Mouse (Mus musculus) MEL (cell line): ENCODE results near the gene Gm9495. TPM values are rescaled to one million over a fixed set of nuclear protein-coding genes. Genes with fewer than 3 reads are reported as not detected.

Experiments
- DNase-seq: peaks from one replicate; pipeline ENCODE4 v3.0.0; 2011; ENCODE audit warnings: low read depth, low spot score
- H3K27ac ChIP-seq: 2 replicates; pipeline ENCODE4 v1.5.1; 2012; ENCODE audit warnings: low read depth, mild to moderate bottlenecking, control low read depth, low read length, moderate library complexity; ENCODE audit not compliant: control insufficient read depth
- H3K27me3 ChIP-seq, 2 experiments: fragments of 150-350 bp in 1 of 2; sonication (generic) in 1 of 2; 2 replicates each; pipeline ENCODE4 v1.6.1; 2012; ENCODE audit warnings: low read length in 2 of 2, mild to moderate bottlenecking in 2 of 2, improper control_type of control experiment in 1 of 2, moderate library complexity in 1 of 2; ENCODE audit not compliant: insufficient read depth in 2 of 2, control insufficient read depth in 1 of 2
- H3K36me3 ChIP-seq, 2 experiments: 2 replicates each; pipeline ENCODE4 v1.6.1; 2012 to 2014; ENCODE audit warnings: low read length in 2 of 2, improper control_type of control experiment in 1 of 2, inconsistent platforms in 1 of 2, mild to moderate bottlenecking in 1 of 2; ENCODE audit not compliant: insufficient read depth in 2 of 2, control insufficient read depth in 1 of 2
- H3K4me1 ChIP-seq, 2 experiments: fragments of 150-350 bp in 1 of 2; sonication (generic) in 1 of 2; 2 replicates each; pipeline ENCODE4 v1.6.1; 2012; ENCODE audit warnings: low read length in 2 of 2, improper control_type of control experiment in 1 of 2, mild to moderate bottlenecking in 1 of 2; ENCODE audit not compliant: insufficient read depth in 2 of 2, control insufficient read depth in 1 of 2
- H3K4me3 ChIP-seq, 2 experiments: fragments of 150-350 bp in 1 of 2; sonication (generic) in 1 of 2; 2 replicates each; pipeline ENCODE4 v1.5.1; 2012; ENCODE audit warnings: low read depth in 2 of 2, low read length in 2 of 2, mild to moderate bottlenecking in 2 of 2, moderate library complexity in 2 of 2, control low read depth in 1 of 2, improper control_type of control experiment in 1 of 2; ENCODE audit not compliant: control insufficient read depth in 1 of 2, insufficient read depth in 1 of 2
- H3K79me2 ChIP-seq: 2 replicates; pipeline ENCODE4 v1.6.1; 2012; ENCODE audit warnings: mild to moderate bottlenecking, low read length, moderate library complexity; ENCODE audit not compliant: control insufficient read depth, poor library complexity, insufficient read depth
- H3K9ac ChIP-seq: 2 replicates; pipeline ENCODE4 v1.6.1; 2012; ENCODE audit warnings: low read depth, mild to moderate bottlenecking, control low read depth, low read length, moderate library complexity; ENCODE audit not compliant: control insufficient read depth, poor library complexity, severe bottlenecking
- H3K9me3 ChIP-seq: fragments of 150-350 bp; sonication (generic); replicated peaks from 2 replicates; pipeline ENCODE4 v1.6.1; 2012; ENCODE audit warnings: mild to moderate bottlenecking, low read length, improper control_type of control experiment, moderate library complexity; ENCODE audit not compliant: insufficient read depth
- GATA1 ChIP-seq: IDR thresholded peaks from 2 replicates; pipeline ENCODE4 v1.6.1; 2011; ENCODE audit warnings: low read depth, low read length, improper control_type of control experiment
- JUND ChIP-seq: IDR thresholded peaks from 2 replicates; pipeline ENCODE4 v1.6.1; 2011; ENCODE audit warnings: low read depth, mild to moderate bottlenecking, improper control_type of control experiment, low read length
- KAT2A ChIP-seq: conservative IDR thresholded peaks from 2 replicates; pipeline ENCODE4 v1.6.1; 2012; ENCODE audit warnings: low read depth, low read length, improper control_type of control experiment, inconsistent platforms
- MAX ChIP-seq: IDR thresholded peaks from 2 replicates; pipeline ENCODE4 v1.6.1; 2011; ENCODE audit warnings: low read length, improper control_type of control experiment
- MYB ChIP-seq: IDR thresholded peaks from 2 replicates; pipeline ENCODE4 v1.6.1; 2011; ENCODE audit warnings: mild to moderate bottlenecking, low read depth, low read length, improper control_type of control experiment
- MYC ChIP-seq: IDR thresholded peaks from 2 replicates; pipeline ENCODE4 v1.6.1; 2011; ENCODE audit warnings: low read depth, mild to moderate bottlenecking, low read length, improper control_type of control experiment, moderate library complexity
- NRF1 ChIP-seq: IDR thresholded peaks from 2 replicates; pipeline ENCODE4 v1.6.1; 2014; ENCODE audit warnings: low read depth, mild to moderate bottlenecking, inconsistent platforms, low read length, improper control_type of control experiment, moderate library complexity; ENCODE audit not compliant: poor library complexity, insufficient read depth, severe bottlenecking
- POLR2AphosphoS2 ChIP-seq: IDR thresholded peaks from 2 replicates; pipeline ENCODE4 v1.6.1; 2011; ENCODE audit warnings: low read length, improper control_type of control experiment
- POLR2AphosphoS5 ChIP-seq: IDR thresholded peaks from 2 replicates; pipeline ENCODE4 v1.6.1; 2012; ENCODE audit warnings: low read depth, borderline replicate concordance, mild to moderate bottlenecking, inconsistent platforms, low read length, moderate library complexity, mixed read lengths
- RCOR1 ChIP-seq: IDR thresholded peaks from 2 replicates; pipeline ENCODE4 v1.6.1; 2012; ENCODE audit warnings: low read depth, mild to moderate bottlenecking, inconsistent platforms, low read length, improper control_type of control experiment
- SMC3 ChIP-seq: IDR thresholded peaks from 2 replicates; pipeline ENCODE4 v1.6.1; 2011; ENCODE audit warnings: low read depth, low read length, improper control_type of control experiment
- TBP ChIP-seq: IDR thresholded peaks from 2 replicates; pipeline ENCODE4 v1.8.0; 2011; ENCODE audit warnings: low read depth, low read length, improper control_type of control experiment
- UBTF ChIP-seq: IDR thresholded peaks from 2 replicates; pipeline ENCODE4 v1.6.1; 2012; ENCODE audit warnings: low read depth, mild to moderate bottlenecking, inconsistent platforms, low read length, improper control_type of control experiment, moderate library complexity, borderline replicate concordance; ENCODE audit not compliant: insufficient read depth
- USF2 ChIP-seq, 2 experiments: IDR thresholded peaks; 2 replicates each; pipeline ENCODE4 v1.6.1; 2011 to 2012; ENCODE audit warnings: improper control_type of control experiment in 2 of 2, low read length in 2 of 2, borderline replicate concordance in 1 of 2, inconsistent platforms in 1 of 2, low read depth in 1 of 2, mild to moderate bottlenecking in 1 of 2; ENCODE audit not compliant: insufficient read depth in 1 of 2
- ZC3H11A ChIP-seq: IDR thresholded peaks from 2 replicates; pipeline ENCODE4 v1.6.1; 2012; ENCODE audit warnings: low read depth, mild to moderate bottlenecking, inconsistent platforms, low read length, improper control_type of control experiment
- ZKSCAN1 ChIP-seq: IDR thresholded peaks from 2 replicates; pipeline ENCODE4 v1.6.1; 2012; ENCODE audit warnings: low read depth, mild to moderate bottlenecking, inconsistent platforms, low read length, improper control_type of control experiment, moderate library complexity
- polyA plus RNA-seq, 2 experiments: library from polyadenylated mRNA; stranded (reverse) in 1 of 2; unstranded in 1 of 2; fragments of >175 nt in 1 of 2; fragments of >200 nt in 1 of 2; gene quantifications; 2 replicates each; pipeline versions ENCODE4 v1.2.1 to v1.2.4; 2012; ENCODE audit warnings: low replicate concordance in 2 of 2, low read depth in 1 of 2; ENCODE audit not compliant: insufficient read length in 2 of 2, insufficient read depth in 1 of 2, missing spikeins in 1 of 2
- total RNA-seq: library from RNA; depleted of rRNA; stranded (reverse); fragments of 300-350 nt; gene quantifications from 2 replicates; pipeline ENCODE4 v1.2.3, GENCODE M21; 2012

Gm9495 gene
- total and polyA plus RNA-seq, 3 experiments = not detected

DNA sequence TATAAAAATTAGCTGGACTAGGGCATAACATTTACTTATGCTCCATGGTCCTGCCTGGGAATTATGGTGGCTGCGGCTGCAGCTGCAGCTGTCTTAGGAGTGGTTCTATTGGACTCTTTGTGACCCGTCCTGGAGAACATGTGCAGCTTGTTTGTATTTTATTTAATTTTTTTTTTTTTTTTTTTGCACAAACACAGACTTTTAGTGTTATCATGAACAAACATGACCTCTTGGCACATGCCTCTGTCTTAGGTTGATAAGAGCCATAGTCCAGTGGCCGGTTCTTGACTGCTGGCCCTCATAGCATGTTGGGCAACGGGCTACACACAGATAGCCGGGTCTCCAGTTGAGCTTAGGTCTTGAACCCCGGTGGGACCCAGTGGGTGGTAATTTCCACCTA lies 48.6 kb downstream of the Gm9495 start:
- H3K27me3 ChIP-seq = no peaks in the 10 kb centered on the region
- no peaks in the 10 kb centered on the region for H3K36me3 ChIP-seq
- H3K9me3 ChIP-seq = no peaks in the 10 kb centered on the region
- H3K9ac ChIP-seq = no peak overlapping the region
- H3K4me3 ChIP-seq = no peak overlapping the region
- H3K4me1 ChIP-seq = no peaks in the 10 kb centered on the region
- no peak overlapping the region for H3K27ac ChIP-seq
- TF ChIP-seq USF2 (IDR thresholded peaks at IDR 0.05; ENCODE audit: borderline replicate concordance in 1 of 2, insufficient read depth in 1 of 2, low read depth in 1 of 2, low read length in 2 of 2) (no peak), POLR2AphosphoS2 (no peak), GATA1 (no peak), MYB (no peak), ZKSCAN1 (no peak), KAT2A (no peak), ZC3H11A (no peak), NRF1 (no peak), RCOR1 (no peak), MYC (no peak), UBTF (no peak), POLR2AphosphoS5 (no peak)
- no peak for DNase-seq
- H3K79me2 ChIP-seq = no peaks in the 10 kb centered on the region

DNA sequence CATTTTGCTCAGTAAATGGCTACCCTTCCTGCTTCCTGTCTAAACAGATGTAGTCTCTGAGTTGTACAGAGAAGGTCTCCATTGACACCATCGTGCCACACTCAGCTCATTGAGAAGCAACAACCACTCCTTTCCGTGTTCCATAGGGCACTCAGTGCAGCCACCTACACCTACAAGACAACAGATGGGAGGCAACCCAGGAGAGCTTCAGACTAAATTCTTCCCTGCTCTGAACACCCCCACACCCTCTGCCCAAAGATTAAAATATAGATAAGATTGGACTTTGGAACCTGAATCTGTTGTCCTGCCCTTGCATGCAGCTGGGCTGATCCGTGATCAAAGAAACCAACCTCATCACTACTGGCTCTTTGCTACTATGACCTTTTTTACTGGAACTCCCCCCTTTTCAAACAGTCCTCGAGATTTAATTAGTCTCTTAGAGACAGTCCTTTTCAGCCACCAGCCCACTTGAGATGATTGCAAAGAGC lies 53.4 kb downstream of the Gm9495 start:
- Histone ChIP-seq H3K9ac (no peak overlapping the region), H3K27ac (no peak overlapping the region), H3K4me1 (no peaks in the 10 kb centered on the region), H3K79me2 (no peaks in the 10 kb centered on the region), H3K9me3 (no peaks in the 10 kb centered on the region), H3K4me3 (no peak overlapping the region), H3K36me3 (no peaks in the 10 kb centered on the region), H3K27me3 (no peaks in the 10 kb centered on the region)
- DNase-seq = no peak
- TF ChIP-seq POLR2AphosphoS2 = no peak
- TF ChIP-seq MAX = no peak
- TF ChIP-seq ZC3H11A = no peak
- no peak for TF ChIP-seq SMC3
- no peak for TF ChIP-seq TBP
- TF ChIP-seq JUND = no peak
